Mouse (Mus musculus) thymus, postnatal 36 days (tissue): Measurements from ENCODE around the gene Stum.
A peak's percentile ranks its signal among the peaks of the same experiment; 100 is the strongest.
"Not testable (repeated sequence)": the region's sequence is repeated elsewhere in the genome, so short reads cannot be mapped to it uniquely, and the experiment has no call there.

Source experiments
- DNase-seq, 2 experiments: peaks; one replicate each; pipeline ENCODE4 v3.0.0; 2022; ENCODE audit warnings: mixed read lengths in 2 of 2

Stum gene

GRCm38 (mm10) chr1:180403694-180404606 is 79.4 kb downstream of the Stum start:
- DNase-seq, result peak; percentile 55 to 71

- DNase-seq, result peak; percentile 49 to 57
Observed at GRCm38 (mm10) chr1:180403357-180403693, 80.0 kb downstream of the Stum start.

GRCm38 (mm10) chr1:180402481-180403081 is 80.7 kb downstream of the Stum start:
- DNase-seq, result no peak

GRCm38 (mm10) chr1:180401725-180402124 is 81.6 kb downstream of the Stum start:
- peak; percentile 41 to 65 for DNase-seq

- no peak for DNase-seq
Observed at GRCm38 (mm10) chr1:180400691-180401455, 82.4 kb downstream of the Stum start.

GRCm38 (mm10) chr1:180398446-180398845 is 84.9 kb downstream of the Stum start:
- DNase-seq, result no peak

- no peak for DNase-seq
Observed at GRCm38 (mm10) chr1:180397734-180398133, 85.6 kb downstream of the Stum start.

GRCm38 (mm10) chr1:180393873-180394272 is 89.4 kb downstream of the Stum start:
- DNase-seq, result no peak

- DNase-seq, result peak; percentile 63 to 82
Observed at GRCm38 (mm10) chr1:180393017-180393797, 90.1 kb downstream of the Stum start.

- DNase-seq, result no peak
Observed at GRCm38 (mm10) chr1:180392137-180392798, 91.0 kb downstream of the Stum start.

- no peak for DNase-seq
Observed at GRCm38 (mm10) chr1:180391575-180391945, 91.7 kb downstream of the Stum start.

- DNase-seq, result no peak
Observed at GRCm38 (mm10) chr1:180390746-180391574, 92.3 kb downstream of the Stum start.

GRCm38 (mm10) chr1:180390321-180390731 is 93.0 kb downstream of the Stum start:
- peak; percentile 65 to 78 for DNase-seq

GRCm38 (mm10) chr1:180389213-180389760 is 94.0 kb downstream of the Stum start:
- DNase-seq, result not testable (repeated sequence)

GRCm38 (mm10) chr1:180388481-180388880 is 94.8 kb downstream of the Stum start:
- DNase-seq, result peak; percentile 68 to 83

GRCm38 (mm10) chr1:180387750-180388480 is 95.4 kb downstream of the Stum start:
- no peak for DNase-seq

GRCm38 (mm10) chr1:180386951-180387749 is 96.2 kb downstream of the Stum start:
- DNase-seq, result peak; percentile 97

GRCm38 (mm10) chr1:180385308-180385707 is 98.0 kb downstream of the Stum start:
- DNase-seq, result no peak

GRCm38 (mm10) chr1:180384486-180384885 is 98.8 kb downstream of the Stum start:
- DNase-seq, result no peak
